Mouse (Mus musculus): ENCODE results near the gene Selenot. TPM values are rescaled to one million over a fixed set of nuclear protein-coding genes. Genes with fewer than 3 reads are reported as not detected.

Selenot gene
- polyA plus RNA-seq, 1 experiment from 2014 or later, result 30.6 TPM

GRCm38 (mm10) chr3:58621066-58621465 lies 44.6 kb downstream of the Selenot start:
- Histone ChIP-seq H3K27me3 (ENCODE audit: control insufficient read depth, insufficient read depth, low read length) (no peaks in the 10 kb centered on the region), H3K9me3 (ENCODE audit: control insufficient read depth, low read length) (no peaks in the 10 kb centered on the region), H3K27ac (ENCODE audit: low read depth, low read length) (no peak overlapping the region), H3K4me3 (ENCODE audit: low read length) (no peak overlapping the region), H3K9ac (ENCODE audit: low read depth, low read length) (no peak overlapping the region), H3K4me2 (replicated peaks; ENCODE audit: low read depth, low read length) (no peak overlapping the region), H3K36me3 (ENCODE audit: control insufficient read depth, insufficient read depth, low read length) (no peaks in the 10 kb centered on the region), H3K4me1 (ENCODE audit: control insufficient read depth, insufficient read depth, low read length) (no peaks in the 10 kb centered on the region)
- no peak for ATAC-seq (ENCODE audit: low FRiP score, low TSS enrichment)
- 76% methylated on average over 7 of the region's 7 CpGs for WGBS

GRCm38 (mm10) chr3:58622665-58623394 lies 46.4 kb downstream of the Selenot start:
- no peak for ATAC-seq (ENCODE audit: low FRiP score, low TSS enrichment)

GRCm38 (mm10) chr3:58624981-58625380 lies 48.5 kb downstream of the Selenot start:
- Histone ChIP-seq H3K4me3 (ENCODE audit: low read length) (no peak overlapping the region), H3K36me3 (ENCODE audit: control insufficient read depth, insufficient read depth, low read length) (no peaks in the 10 kb centered on the region), H3K4me2 (replicated peaks; ENCODE audit: low read depth, low read length) (no peak overlapping the region), H3K27ac (ENCODE audit: low read depth, low read length) (no peak overlapping the region), H3K27me3 (ENCODE audit: control insufficient read depth, insufficient read depth, low read length) (no peaks in the 10 kb centered on the region), H3K9ac (ENCODE audit: low read depth, low read length) (no peak overlapping the region), H3K4me1 (ENCODE audit: control insufficient read depth, insufficient read depth, low read length) (no peaks in the 10 kb centered on the region), H3K9me3 (ENCODE audit: control insufficient read depth, low read length) (no peaks in the 10 kb centered on the region)
- 85% methylated on average over 4 of the region's 4 CpGs for WGBS
- ATAC-seq (ENCODE audit: low FRiP score, low TSS enrichment), result no peak

More at GRCm38 (mm10) chr3:58622665-58623394, 46.4 kb downstream of the Selenot start:
- Histone ChIP-seq H3K36me3 (ENCODE audit: control insufficient read depth, insufficient read depth, low read length) (no peaks in the 10 kb centered on the region), H3K27ac (ENCODE audit: low read depth, low read length) (no peak overlapping the region), H3K9ac (ENCODE audit: low read depth, low read length) (no peak overlapping the region), H3K4me1 (ENCODE audit: control insufficient read depth, insufficient read depth, low read length) (no peaks in the 10 kb centered on the region), H3K27me3 (ENCODE audit: control insufficient read depth, insufficient read depth, low read length) (no peaks in the 10 kb centered on the region), H3K4me3 (ENCODE audit: low read length) (no peak overlapping the region), H3K4me2 (replicated peaks; ENCODE audit: low read depth, low read length) (no peak overlapping the region), H3K9me3 (ENCODE audit: control insufficient read depth, low read length) (no peaks in the 10 kb centered on the region)
- 83% methylated on average over 3 of the region's 3 CpGs for WGBS

GRCm38 (mm10) chr3:58631693-58632092 lies 55.3 kb downstream of the Selenot start:
- Histone ChIP-seq H3K27ac (ENCODE audit: low read depth, low read length) (no peak overlapping the region), H3K9ac (ENCODE audit: low read depth, low read length) (no peak overlapping the region), H3K36me3 (ENCODE audit: control insufficient read depth, insufficient read depth, low read length) (no peaks in the 10 kb centered on the region), H3K4me3 (ENCODE audit: low read length) (no peak overlapping the region), H3K4me2 (replicated peaks; ENCODE audit: low read depth, low read length) (no peak overlapping the region), H3K27me3 (ENCODE audit: control insufficient read depth, insufficient read depth, low read length) (no peaks in the 10 kb centered on the region), H3K4me1 (ENCODE audit: control insufficient read depth, insufficient read depth, low read length) (no peaks in the 10 kb centered on the region), H3K9me3 (ENCODE audit: control insufficient read depth, low read length) (no peaks in the 10 kb centered on the region)
- WGBS, result 78% methylated on average over 2 of the region's 2 CpGs
- no peak for ATAC-seq (ENCODE audit: low FRiP score, low TSS enrichment)

- WGBS, result 1% methylated on average over 34 of the region's 34 CpGs
- H3K4me2 ChIP-seq (replicated peaks; ENCODE audit: low read depth, low read length), result peak within 1 kb of the TSS; percentile 71
- H3K36me3 ChIP-seq (ENCODE audit: control insufficient read depth, insufficient read depth, low read length), result no peaks in the 10 kb centered on the region
- H3K27me3 ChIP-seq (ENCODE audit: control insufficient read depth, insufficient read depth, low read length), result no peaks in the 10 kb centered on the region
- no peak within 1 kb of the TSS for H3K27ac ChIP-seq (ENCODE audit: low read depth, low read length)
- H3K4me1 ChIP-seq (ENCODE audit: control insufficient read depth, insufficient read depth, low read length), result no peaks in the 10 kb centered on the region
- peak within 1 kb of the TSS; percentile 41 for H3K4me3 ChIP-seq (ENCODE audit: low read length)
- peak; percentile 94 for ATAC-seq (ENCODE audit: low FRiP score, low TSS enrichment)
- H3K9me3 ChIP-seq (ENCODE audit: control insufficient read depth, low read length), result peaks cover 3% of the 10 kb centered on the region; the same call in 1 of the 2 replicates
- peak within 1 kb of the TSS; percentile 40 for H3K9ac ChIP-seq (ENCODE audit: low read depth, low read length)
Observed at GRCm38 (mm10) chr3:58636406-58637295, 60.2 kb downstream of the Selenot start, which contains the start of gene Erich6. Erich6 (minus strand) TSS chr3:58637207.

Other genes starting within 250 kb of the Selenot start
- 16.1 and 17.9 TPM in 2 replicates for gene Tsc22d2, start 161.9 kb upstream of the Selenot start, polyA plus RNA-seq (2014; fragmentation: Nextera tagmentation; extraction: Ambion mirVana)
- gene Eif2a, start 50.8 kb upstream of the Selenot start, polyA plus RNA-seq (2014; fragmentation: Nextera tagmentation; extraction: Ambion mirVana), result 71.1 and 72.0 TPM in 2 replicates
- 99.5 and 130 TPM in 2 replicates for gene Serp1, start 50.7 kb upstream of the Selenot start, polyA plus RNA-seq (2014; fragmentation: Nextera tagmentation; extraction: Ambion mirVana)
- gene Erich6, start 60.6 kb downstream of the Selenot start, polyA plus RNA-seq (2014; fragmentation: Nextera tagmentation; extraction: Ambion mirVana), result 0.14 TPM in 1 of 2 replicates, not detected in the other
- 4.6 and 5.5 TPM in 2 replicates for gene Siah2, start 115.8 kb downstream of the Selenot start, polyA plus RNA-seq (2014; fragmentation: Nextera tagmentation; extraction: Ambion mirVana)
- not detected in 2 replicates for gene Mindy4b-ps, start 245.7 kb downstream of the Selenot start, polyA plus RNA-seq (2014; fragmentation: Nextera tagmentation; extraction: Ambion mirVana)